Mouse (Mus musculus) hindbrain, embryonic 11.5 days (tissue): Measurements from ENCODE around the gene Rps6kc1. TPM values are rescaled to one million over a fixed set of nuclear protein-coding genes. Genes with fewer than 3 reads are reported as not detected.

ENCODE experiments used
- ATAC-seq: fragments of 200-750 bp; cut with Nextera tagmentation; 2 replicates; pipeline ENCODE4 v1.8.0; 2017; ENCODE audit warnings: mild to moderate bottlenecking, moderate TSS enrichment, moderate library complexity; ENCODE audit not compliant: low FRiP score
- DNase-seq: peaks from one replicate; pipeline ENCODE4 v3.0.0-alpha.2; 2015; ENCODE audit warnings: low spot score
- H3K27ac ChIP-seq: fragments of 300-500 bp; sonication (generic); 2 replicates; pipeline ENCODE4 v1.5.1; 2014; ENCODE audit warnings: mild to moderate bottlenecking, low read depth, low read length
- H3K27me3 ChIP-seq: fragments of 300-500 bp; sonication (generic); 2 replicates; pipeline ENCODE4 v1.6.1; 2014; ENCODE audit warnings: mild to moderate bottlenecking, low read length, moderate library complexity, mixed read lengths; ENCODE audit not compliant: control insufficient read depth, insufficient read depth
- H3K36me3 ChIP-seq: fragments of 300-500 bp; sonication (generic); 2 replicates; pipeline ENCODE4 v1.6.1; 2014; ENCODE audit warnings: mild to moderate bottlenecking, low read length, moderate library complexity, mixed read lengths; ENCODE audit not compliant: control insufficient read depth, insufficient read depth
- H3K4me1 ChIP-seq: fragments of 300-500 bp; sonication (generic); replicated peaks from 2 replicates; pipeline ENCODE4 v1.6.1; 2014; ENCODE audit warnings: low read length, mixed read lengths; ENCODE audit not compliant: control insufficient read depth, insufficient read depth
- H3K4me2 ChIP-seq: fragments of 300-500 bp; sonication (generic); replicated peaks from 2 replicates; pipeline ENCODE4 v1.6.1; 2014; ENCODE audit warnings: mild to moderate bottlenecking, low read depth, low read length
- H3K4me3 ChIP-seq: fragments of 300-500 bp; sonication (generic); 2 replicates; pipeline ENCODE4 v1.5.1; 2014; ENCODE audit warnings: low read depth, low read length
- H3K9ac ChIP-seq: fragments of 300-500 bp; sonication (generic); 2 replicates; pipeline ENCODE4 v1.6.1; 2014; ENCODE audit warnings: low read depth, low read length
- H3K9me3 ChIP-seq: fragments of 300-500 bp; sonication (generic); 2 replicates; pipeline ENCODE4 v1.6.1; 2016; ENCODE audit warnings: low read length; ENCODE audit not compliant: control insufficient read depth
- WGBS: fragments of 180-500 bp; shearing (Covaris S2); extraction: QIAGEN DNeasy Blood & Tissue Kit; methylation state at CpG from one replicate; pipeline ENCODE4 v1.1.7; 2014; 5-methylcytosine and 5-hydroxymethylcytosine counted together
- polyA plus RNA-seq: library from polyadenylated mRNA; unstranded; fragments of >200 nt; fragmentation: Nextera tagmentation; extraction: Ambion mirVana; gene quantifications from 2 replicates; pipeline ENCODE4 v1.2.1, GENCODE M21; 2014

Gene Rps6kc1
- polyA plus RNA-seq, 1 experiment from 2014 or later: 19.0 TPM

- Histone ChIP-seq H3K4me3 (no peak overlapping the region), H3K4me2 (no peak overlapping the region), H3K9ac (no peak overlapping the region), H3K4me1 (no peaks in the 10 kb centered on the region), H3K9me3 (no peaks in the 10 kb centered on the region), H3K27me3 (no peaks in the 10 kb centered on the region), H3K27ac (no peak overlapping the region), H3K36me3 (no peaks in the 10 kb centered on the region)
- no peak for ATAC-seq
- DNase-seq: no peak
- WGBS: 86% methylated on average over 13 of the region's 13 CpGs
These were observed 139.3 kb downstream of the Rps6kc1 start for GRCm38 (mm10) chr1:190772088-190772885.

- H3K9ac ChIP-seq: no peak overlapping the region
- no peaks in the 10 kb centered on the region for H3K27me3 ChIP-seq
- ATAC-seq: no peak
- no peak overlapping the region for H3K4me2 ChIP-seq
- no peaks in the 10 kb centered on the region for H3K9me3 ChIP-seq
- H3K27ac ChIP-seq: no peak overlapping the region
- WGBS: 86% methylated on average over 7 of the region's 7 CpGs
- H3K36me3 ChIP-seq: no peaks in the 10 kb centered on the region
- H3K4me1 ChIP-seq: no peaks in the 10 kb centered on the region
- no peak overlapping the region for H3K4me3 ChIP-seq
- no peak for DNase-seq
These were observed 141.8 kb downstream of the Rps6kc1 start for GRCm38 (mm10) chr1:190769748-190770147.

GRCm38 (mm10) chr1:190768307-190768706, 143.3 kb downstream of the Rps6kc1 start:
- no peak overlapping the region for H3K4me3 ChIP-seq
- ATAC-seq (no peak), DNase-seq (no peak)
- no peaks in the 10 kb centered on the region for H3K9me3 ChIP-seq
- H3K27me3 ChIP-seq: no peaks in the 10 kb centered on the region
- no peak overlapping the region for H3K9ac ChIP-seq
- H3K36me3 ChIP-seq: no peaks in the 10 kb centered on the region
- 67% methylated on average over 1 of the region's 1 CpGs for WGBS
- no peak overlapping the region for H3K27ac ChIP-seq
- H3K4me2 ChIP-seq: no peak overlapping the region
- no peaks in the 10 kb centered on the region for H3K4me1 ChIP-seq

GRCm38 (mm10) chr1:190767621-190768020, 143.9 kb downstream of the Rps6kc1 start:
- ATAC-seq (no peak), DNase-seq (no peak)
- no peaks in the 10 kb centered on the region for H3K27me3 ChIP-seq
- no peaks in the 10 kb centered on the region for H3K36me3 ChIP-seq
- H3K4me2 ChIP-seq: no peak overlapping the region
- H3K4me3 ChIP-seq: no peak overlapping the region
- no peaks in the 10 kb centered on the region for H3K9me3 ChIP-seq
- no peak overlapping the region for H3K27ac ChIP-seq
- H3K4me1 ChIP-seq: no peaks in the 10 kb centered on the region
- 61% methylated on average over 8 of the region's 8 CpGs for WGBS
- no peak overlapping the region for H3K9ac ChIP-seq

- Histone ChIP-seq H3K4me1 (no peaks in the 10 kb centered on the region), H3K27ac (no peak overlapping the region), H3K4me2 (no peak overlapping the region), H3K36me3 (no peaks in the 10 kb centered on the region), H3K27me3 (no peaks in the 10 kb centered on the region), H3K4me3 (no peak overlapping the region), H3K9ac (no peak overlapping the region), H3K9me3 (no peaks in the 10 kb centered on the region)
- 98% methylated on average over 2 of the region's 2 CpGs for WGBS
- no peak for ATAC-seq
- DNase-seq: no peak
These were observed 144.8 kb downstream of the Rps6kc1 start for GRCm38 (mm10) chr1:190766800-190767199.

- H3K4me3 ChIP-seq: no peak overlapping the region
- WGBS: 83% methylated on average over 10 of the region's 10 CpGs
- no peaks in the 10 kb centered on the region for H3K27me3 ChIP-seq
- H3K4me1 ChIP-seq: no peaks in the 10 kb centered on the region
- no peaks in the 10 kb centered on the region for H3K9me3 ChIP-seq
- DNase-seq: no peak
- no peak overlapping the region for H3K9ac ChIP-seq
- no peak overlapping the region for H3K27ac ChIP-seq
- H3K36me3 ChIP-seq: no peaks in the 10 kb centered on the region
- no peak overlapping the region for H3K4me2 ChIP-seq
- no peak for ATAC-seq
These were observed 147.8 kb downstream of the Rps6kc1 start for GRCm38 (mm10) chr1:190763756-190764155.

- Histone ChIP-seq H3K4me2 (no peak overlapping the region), H3K9me3 (no peaks in the 10 kb centered on the region), H3K9ac (no peak overlapping the region), H3K27ac (no peak overlapping the region), H3K36me3 (no peaks in the 10 kb centered on the region), H3K4me1 (no peaks in the 10 kb centered on the region), H3K4me3 (no peak overlapping the region), H3K27me3 (no peaks in the 10 kb centered on the region)
- WGBS: 36% methylated on average over 4 of the region's 5 CpGs
- peak; percentile 19 for DNase-seq
- ATAC-seq: no peak
These were observed 149.8 kb downstream of the Rps6kc1 start for GRCm38 (mm10) chr1:190761786-190762185.

GRCm38 (mm10) chr1:190757899-190758298, 153.7 kb downstream of the Rps6kc1 start:
- 0 out of 2 replicates have a peak, but pooled peaks have one; percentile 47 for ATAC-seq
- H3K4me2 ChIP-seq: no peak overlapping the region
- H3K4me3 ChIP-seq: no peak overlapping the region
- H3K27me3 ChIP-seq: no peaks in the 10 kb centered on the region
- H3K9ac ChIP-seq: no peak overlapping the region
- DNase-seq: no peak
- H3K9me3 ChIP-seq: no peaks in the 10 kb centered on the region
- H3K27ac ChIP-seq: no peak overlapping the region
- 78% methylated on average over 7 of the region's 8 CpGs for WGBS
- no peaks in the 10 kb centered on the region for H3K36me3 ChIP-seq
- no peaks in the 10 kb centered on the region for H3K4me1 ChIP-seq
